Mouse (Mus musculus) gastrocnemius, postnatal 36 days (tissue): ENCODE measurements around the gene Cyp24a1. TPM values are rescaled to one million over a fixed set of nuclear protein-coding genes. Genes with fewer than 3 reads are reported as not detected.
"Not testable (repeated sequence)": the region's sequence is repeated elsewhere in the genome, so short reads cannot be mapped to it uniquely, and the experiment has no call there.

Experiments
- DNase-seq, 2 experiments: peaks; one replicate each; pipeline ENCODE4 v3.0.0; 2022
- intact Hi-C: fragments of 180-260 bp; cut with DNase I; formaldehyde crosslinking; loops from one replicate; pipeline ENCODE4 v1.15.1; 2025
- total RNA-seq, 2 experiments: library from RNA; stranded (reverse); gene quantifications; 2 replicates each; pipeline ENCODE4 v1.2.3; 2021

Gene Cyp24a1
- total RNA-seq, 2 experiments from 2014 or later, result not detected

- DNase-seq, result no peak
- intact Hi-C loops, result no loop called here
These were observed 603 bp downstream of the Cyp24a1 start, which contains the start of gene Pfdn4 for GRCm38 (mm10) chr2:170496154-170496930. Pfdn4 (plus strand) TSS chr2:170496428.

DNA sequence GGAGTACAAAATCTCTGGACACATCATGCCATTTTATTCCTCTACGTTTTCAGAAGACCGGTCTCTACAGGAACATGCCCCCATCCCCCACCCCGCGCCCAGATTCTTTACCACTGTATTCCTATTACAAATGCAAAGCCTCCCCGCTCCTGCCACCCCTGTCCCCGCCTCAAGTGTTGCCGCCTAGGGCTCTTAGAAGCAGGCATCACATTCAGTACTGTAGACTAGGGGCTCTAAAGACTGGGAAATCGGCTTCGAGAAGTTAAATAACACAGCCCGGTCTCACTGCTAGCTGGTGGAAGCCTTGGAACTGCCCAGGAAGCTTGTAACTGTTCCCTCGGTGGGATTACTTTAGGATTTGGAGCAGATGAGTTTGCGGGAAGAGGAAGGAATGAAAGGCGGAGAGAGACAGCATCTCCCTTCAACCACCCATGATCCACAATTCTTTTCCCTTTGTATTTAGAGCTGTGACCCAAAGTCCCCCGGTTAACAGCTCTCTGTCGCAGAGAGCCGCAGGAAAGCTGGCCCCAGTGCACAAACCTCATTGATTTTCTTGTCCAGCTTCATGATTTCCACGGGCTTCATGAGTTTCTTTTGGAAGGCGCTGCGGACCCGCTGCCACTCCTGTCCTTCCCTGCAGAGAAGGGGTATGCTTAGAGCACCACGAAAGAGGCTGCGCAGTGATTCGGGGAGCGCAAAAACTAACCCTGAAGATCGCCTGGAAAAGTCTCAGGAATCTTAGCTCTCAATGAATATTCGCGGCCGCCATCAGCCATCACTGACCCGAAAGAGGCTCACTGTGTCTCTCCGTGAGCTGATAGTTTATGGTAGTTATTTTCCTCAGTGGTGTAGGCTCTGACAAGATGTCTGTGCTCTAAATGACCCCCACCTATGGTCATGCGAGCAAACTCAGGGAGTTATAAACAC is 1.9 kb downstream of the Cyp24a1 start:
- intact Hi-C loops, result no loop called here
- no peak for DNase-seq

DNA sequence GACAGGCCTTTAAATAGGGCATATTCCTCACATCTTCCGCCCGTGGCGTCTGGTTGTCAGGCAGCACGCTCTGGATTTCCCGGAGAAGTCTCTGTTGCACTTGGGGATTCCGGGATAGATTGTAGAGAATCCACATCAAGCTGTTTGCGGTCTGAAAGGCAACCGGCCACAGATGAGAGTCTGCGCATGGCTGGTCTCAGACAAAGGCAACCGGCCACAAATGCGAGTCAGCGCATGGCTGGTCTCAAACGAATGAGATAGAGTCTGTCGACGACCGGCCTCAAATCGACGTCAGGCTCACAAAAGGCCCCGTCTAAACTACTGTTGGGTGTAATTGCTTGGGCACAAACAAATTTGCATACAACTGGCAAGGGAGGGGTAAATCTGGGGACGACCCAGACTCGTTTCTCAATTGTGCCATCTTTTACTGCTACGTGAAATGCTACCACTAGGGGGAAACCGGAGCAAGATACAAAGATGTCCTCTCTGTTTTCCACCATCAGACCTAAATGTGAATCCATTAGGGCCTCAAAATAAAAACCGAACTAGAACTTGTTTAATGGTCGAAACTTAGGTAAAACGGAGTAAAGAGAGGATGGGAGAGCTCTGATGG is 8.9 kb downstream of the Cyp24a1 start:
- intact Hi-C loops, result no loop called here

GRCm38 (mm10) chr2:170487202-170487601 is 9.7 kb downstream of the Cyp24a1 start:
- intact Hi-C loops, result no loop called here

More for the DNA sequence above, 8.9 kb downstream of the Cyp24a1 start:
- DNase-seq, result no peak

GRCm38 (mm10) chr2:170483914-170484313 is 13.0 kb downstream of the Cyp24a1 start:
- no peak for DNase-seq
- intact Hi-C loops, result no loop called here

More at GRCm38 (mm10) chr2:170487202-170487601, 9.7 kb downstream of the Cyp24a1 start:
- no peak for DNase-seq

DNA sequence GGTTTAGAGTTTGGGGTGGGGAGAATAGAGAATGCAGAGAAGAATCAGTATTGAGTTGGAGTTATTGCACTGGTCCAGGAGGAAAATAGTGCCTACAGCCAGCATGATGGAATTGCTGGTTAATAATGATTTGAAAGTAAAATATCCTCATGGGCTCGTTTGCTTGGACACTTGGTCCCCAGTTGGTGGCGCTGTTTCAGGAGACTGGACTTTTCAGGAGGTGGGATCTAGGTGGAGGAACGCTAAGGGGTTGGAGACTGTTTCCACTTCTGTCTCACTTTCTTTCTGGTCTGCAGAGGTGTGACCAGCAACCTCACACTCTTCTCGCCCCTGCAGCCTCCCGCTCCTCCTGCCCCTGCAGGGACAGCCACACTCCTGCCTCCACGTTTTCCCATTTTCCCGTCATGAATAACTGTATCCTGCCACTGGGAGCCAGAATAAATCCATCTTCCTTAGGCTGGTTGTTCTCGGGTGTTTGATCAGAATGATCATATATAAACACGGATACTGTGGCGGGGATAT is 14.9 kb downstream of the Cyp24a1 start:
- no peak for DNase-seq
- intact Hi-C loops, result no loop called here

GRCm38 (mm10) chr2:170476643-170477042 is 20.3 kb downstream of the Cyp24a1 start:
- no peak for DNase-seq
- intact Hi-C loops, result no loop called here

DNA sequence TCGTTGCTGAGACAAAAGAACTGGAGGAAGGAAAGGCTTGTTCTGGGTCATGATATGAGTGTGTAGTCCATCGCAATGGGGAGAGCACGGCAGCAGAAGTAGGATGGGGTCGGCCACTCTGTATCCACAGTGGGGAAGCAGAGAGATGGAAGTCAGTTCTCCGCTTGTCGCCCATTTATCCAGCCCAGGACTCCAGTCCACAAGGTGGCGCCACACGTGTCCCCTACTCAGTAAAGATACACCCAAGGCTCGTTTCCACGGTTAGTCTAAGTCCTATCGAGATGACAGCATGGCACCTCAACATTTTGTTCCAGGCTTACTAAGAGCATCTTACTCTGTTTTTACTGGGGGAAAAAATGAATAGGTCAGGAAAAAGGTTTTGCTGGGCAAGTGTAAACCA is 20.7 kb downstream of the Cyp24a1 start:
- intact Hi-C loops, result no loop called here
- DNase-seq, result no peak

GRCm38 (mm10) chr2:170475164-170475563 is 21.8 kb downstream of the Cyp24a1 start:
- DNase-seq, result no peak
- intact Hi-C loops, result no loop called here

DNA sequence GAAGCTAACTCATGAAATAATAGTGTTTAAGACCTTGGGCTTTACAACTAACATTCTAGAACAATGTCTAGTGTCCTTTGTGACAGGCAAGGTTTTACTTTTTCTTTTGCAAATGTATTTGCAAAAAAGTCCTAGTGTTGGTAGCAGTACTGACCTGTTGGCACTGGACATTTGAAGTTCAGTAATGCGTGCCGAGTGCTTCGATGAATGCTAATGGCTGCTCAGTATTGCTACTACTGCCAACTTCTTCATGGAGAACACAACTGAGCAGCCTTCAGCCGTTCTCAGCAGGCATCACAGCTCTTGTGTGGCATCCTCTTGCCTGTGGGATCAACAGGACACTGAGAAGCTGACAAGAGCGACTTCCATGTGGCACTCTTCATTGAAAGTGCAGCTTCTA is 22.8 kb downstream of the Cyp24a1 start:
- intact Hi-C loops, result no loop called here
- DNase-seq, result no peak

DNA sequence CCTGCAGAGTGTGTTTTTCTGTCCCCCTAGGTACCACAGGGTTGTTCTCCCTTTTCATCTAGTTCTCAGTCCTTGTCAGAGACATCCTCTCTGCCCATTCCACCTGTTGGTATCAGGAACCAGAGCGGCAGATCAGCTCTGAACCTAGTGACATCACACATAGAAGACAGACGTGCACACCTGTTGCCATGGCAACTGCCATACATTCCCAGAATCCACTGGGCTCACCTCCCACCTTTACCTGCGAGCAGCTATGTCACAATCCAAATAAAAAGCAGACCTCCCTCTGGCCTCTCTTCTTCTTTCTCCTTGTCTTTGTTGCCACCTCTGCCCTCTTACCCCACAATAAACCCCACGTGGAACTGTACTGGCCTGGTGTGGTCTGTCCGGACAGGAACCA is 26.4 kb downstream of the Cyp24a1 start:
- intact Hi-C loops, result no loop called here
- no peak for DNase-seq

DNA sequence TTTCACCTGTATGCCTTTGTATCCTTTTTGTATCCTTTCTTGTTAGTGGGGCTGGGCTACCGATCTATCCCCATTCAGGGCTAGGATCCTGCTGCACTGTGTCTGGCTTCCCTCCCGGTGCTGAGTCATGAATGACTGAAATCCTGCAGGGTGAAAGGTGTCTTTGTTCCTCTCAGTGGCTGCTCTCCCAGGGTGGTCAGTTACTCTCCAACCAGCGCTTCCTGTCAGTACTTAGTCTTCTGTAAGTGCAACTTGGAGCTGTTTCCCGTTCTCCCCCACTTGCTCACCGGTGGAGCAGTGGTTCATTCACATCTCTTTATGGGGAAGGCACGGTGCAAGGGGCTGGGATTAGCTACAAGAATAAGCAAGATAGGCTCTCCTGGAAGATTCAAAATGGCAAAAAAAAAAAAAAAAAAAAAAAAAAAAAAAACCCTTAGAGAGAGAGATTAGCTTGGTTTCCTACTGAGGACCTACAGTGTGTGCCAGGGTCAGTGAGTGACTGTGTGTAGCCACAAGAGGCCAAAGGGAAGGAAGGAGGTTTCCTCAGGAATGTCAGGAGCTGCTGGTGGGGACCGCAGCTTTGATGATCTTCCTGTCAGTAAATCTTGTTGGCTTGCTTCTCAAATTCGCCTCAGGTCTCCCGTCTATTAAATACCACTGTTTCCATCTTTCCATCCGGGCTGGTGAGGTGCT is 27.2 kb downstream of the Cyp24a1 start:
- intact Hi-C loops, result no loop called here
- DNase-seq, result no peak

DNA sequence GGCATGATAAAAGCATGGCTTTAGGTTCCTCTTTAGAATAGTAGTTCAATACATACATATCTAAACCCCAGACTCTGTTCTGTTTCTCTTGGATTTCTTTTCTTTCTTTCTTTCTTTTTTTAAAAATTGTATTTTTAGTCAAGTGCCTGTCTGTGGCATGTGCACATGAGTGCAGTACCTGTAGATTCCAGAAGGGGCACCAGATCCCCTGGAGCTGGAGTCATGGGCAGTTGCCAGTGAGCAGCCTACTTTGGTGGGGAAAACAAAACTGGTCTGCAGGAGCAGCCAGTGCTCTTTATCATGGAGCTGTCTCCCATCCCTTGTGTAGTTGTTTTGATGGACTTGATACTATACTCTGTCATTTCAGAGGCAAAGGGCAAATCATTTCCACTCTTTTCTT is 28.9 kb downstream of the Cyp24a1 start:
- no peak for DNase-seq
- intact Hi-C loops, result no loop called here

- no peak for DNase-seq
- intact Hi-C loops, result no loop called here
These were observed 32.1 kb downstream of the Cyp24a1 start for GRCm38 (mm10) chr2:170464817-170465216.

DNA sequence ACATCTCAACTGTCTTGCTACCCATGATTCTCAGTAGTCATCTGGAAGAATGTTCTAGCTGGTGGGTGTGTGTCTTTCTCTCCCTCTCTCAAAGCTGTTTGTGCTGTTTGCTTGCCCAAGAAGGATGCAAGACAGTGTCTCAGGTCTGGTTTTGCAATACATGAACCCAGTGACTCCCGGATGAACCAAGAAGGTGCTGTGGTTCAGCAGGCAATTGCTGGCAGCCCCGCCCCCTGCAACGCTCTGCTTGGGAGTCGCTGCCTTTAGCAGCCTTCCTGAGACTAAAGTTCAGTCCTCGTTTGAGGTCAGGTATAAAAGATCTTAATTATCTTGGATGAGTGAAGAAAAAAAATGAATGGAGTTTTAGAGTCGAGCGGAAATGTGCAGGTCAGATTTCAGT is 35.3 kb downstream of the Cyp24a1 start:
- intact Hi-C loops, result no loop called here
- DNase-seq, result no peak

DNA sequence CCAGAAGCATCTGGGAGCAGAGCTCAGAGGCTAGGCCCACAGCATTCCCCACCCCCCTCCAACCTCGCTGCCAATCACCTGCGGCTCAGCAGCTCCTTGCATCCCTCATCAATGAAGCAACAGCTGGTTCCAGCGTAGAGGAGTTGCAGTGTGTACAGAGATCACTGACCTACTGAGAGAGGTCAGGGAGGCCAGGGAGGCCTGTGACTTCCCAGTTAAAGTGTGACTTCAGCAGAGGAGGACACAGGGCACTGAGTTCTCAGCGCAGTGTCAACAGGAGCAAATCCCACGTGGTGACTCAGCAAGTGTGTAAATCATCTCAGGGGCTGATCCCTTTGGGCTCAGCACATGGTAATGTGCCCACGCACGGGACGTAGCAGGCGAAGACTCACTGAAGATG is 37.1 kb downstream of the Cyp24a1 start:
- intact Hi-C loops, result no loop called here

DNA sequence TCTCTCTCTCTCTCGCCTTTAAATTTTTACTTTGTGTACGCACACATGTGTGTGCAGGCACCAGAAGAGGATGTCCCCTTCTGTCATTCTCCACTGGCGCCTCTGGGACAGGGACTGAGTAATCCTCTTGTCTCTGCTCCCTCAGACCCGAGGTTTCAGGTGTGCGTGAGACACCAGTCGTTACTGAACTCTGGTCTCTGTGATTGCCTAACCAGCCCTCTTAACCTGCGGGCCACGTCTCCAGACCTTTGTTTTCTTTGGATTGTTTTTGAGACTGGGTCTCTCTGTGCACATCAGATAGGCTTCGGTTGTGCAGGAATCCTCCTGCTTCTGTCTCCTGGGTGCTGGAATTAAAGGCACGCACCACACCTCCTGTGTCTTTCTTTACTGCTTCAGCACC is 37.8 kb downstream of the Cyp24a1 start:
- DNase-seq, result no peak
- intact Hi-C loops, result no loop called here

More for the DNA sequence above, 37.1 kb downstream of the Cyp24a1 start:
- no peak for DNase-seq

DNA sequence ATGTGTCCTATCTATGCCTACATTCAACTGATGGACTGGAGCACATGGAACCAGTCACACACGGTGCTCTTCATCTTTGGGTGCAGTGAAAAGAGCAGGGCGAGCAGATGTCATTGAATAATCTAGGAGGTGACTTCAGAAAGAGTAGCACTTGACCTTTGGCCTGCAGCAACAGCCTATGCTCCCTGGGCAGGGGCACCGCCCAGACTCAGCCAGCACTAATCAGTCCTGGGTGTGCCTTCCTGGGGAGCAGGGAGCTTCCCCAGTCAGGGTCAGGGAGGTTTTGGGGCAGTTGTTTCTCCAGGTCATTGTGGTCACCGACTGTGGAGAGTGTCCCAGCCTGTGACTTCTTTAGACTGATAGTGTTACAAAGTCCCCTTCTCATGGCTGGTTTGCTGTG is 43.1 kb downstream of the Cyp24a1 start:
- DNase-seq, intact Hi-C loops: not testable (repeated sequence)

DNA sequence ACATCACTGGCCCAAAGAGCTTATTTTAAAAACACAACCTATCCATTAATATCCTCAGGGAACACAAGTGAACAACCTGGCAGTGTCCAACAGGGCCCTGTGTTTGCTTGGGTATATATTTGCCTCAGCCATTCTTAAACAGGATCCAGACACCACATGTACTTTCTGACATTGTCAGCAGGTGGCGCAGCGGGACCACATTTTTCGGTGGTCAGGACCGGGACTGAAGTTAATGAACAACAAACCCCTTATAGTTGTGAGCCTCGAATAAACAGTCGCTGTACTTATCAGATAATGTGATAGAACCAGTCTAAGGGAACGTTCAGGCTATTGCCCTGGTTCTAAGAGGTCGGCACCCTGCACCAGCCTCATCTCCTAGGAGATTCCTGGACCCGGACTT is 46.0 kb downstream of the Cyp24a1 start:
- intact Hi-C loops, result no loop called here
- DNase-seq, result peak; percentile 67 to 74

DNA sequence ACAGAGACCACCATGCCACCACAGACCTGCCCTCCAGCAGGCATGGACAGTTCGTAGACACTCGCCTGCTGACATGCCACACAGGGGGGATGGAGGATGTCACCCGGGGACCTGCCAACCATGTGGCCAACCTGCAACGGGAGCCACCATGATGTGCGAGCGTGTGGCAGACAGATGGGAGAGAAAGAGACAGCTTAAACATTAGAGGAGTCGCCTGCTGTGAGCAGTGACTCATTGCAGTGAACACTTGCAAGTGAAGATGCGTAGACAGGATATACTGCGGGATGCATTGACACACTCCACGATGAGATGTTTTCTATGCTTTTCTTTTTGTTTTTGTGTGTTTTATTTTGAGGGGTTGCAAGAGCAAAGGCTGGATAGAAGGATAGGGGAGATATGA is 49.3 kb downstream of the Cyp24a1 start:
- DNase-seq, result no peak
- intact Hi-C loops, result loop anchor here (10.0 kb wide), 1 partner anchor 427 kb away; no protein-coding TSS in a partner anchor
